Comparison of ENCODE assay signal across 30 mouse cellular contexts in genomic region chr10:76036962-76037361, GRCm38 (mm10).
"Had no signal": no experiment of that assay in that cellular context is flagged by ENCODE, and none has a peak within 500 bp of the region (broad histone marks: within the 10 kb centered on the region; RNA-seq: fewer than 3 reads in every experiment).

No protein-coding gene starts in this region.

- H3K9me3 ChIP-seq: limb, embryonic 12.5 days; limb, embryonic 13.5 days; limb, embryonic 15.5 days; liver, embryonic 13.5 days; liver, embryonic 15.5 days; lung, embryonic 15.5 days; midbrain, embryonic 10.5 days; midbrain, embryonic 12.5 days; midbrain, embryonic 13.5 days; midbrain, embryonic 15.5 days; neural tube, embryonic 12.5 days had no signal

- H3K27ac ChIP-seq: limb, embryonic 12.5 days; limb, embryonic 13.5 days; limb, embryonic 15.5 days; liver, embryonic 13.5 days; liver, embryonic 14.5 days; liver, embryonic 15.5 days; lung, embryonic 15.5 days; macrophage; midbrain, embryonic 10.5 days; midbrain, embryonic 12.5 days; midbrain, embryonic 13.5 days; midbrain, embryonic 15.5 days; neural tube, embryonic 12.5 days; neural tube, embryonic 13.5 days had no signal

- H3K9ac ChIP-seq: limb, embryonic 12.5 days; limb, embryonic 13.5 days; limb, embryonic 15.5 days; liver, embryonic 13.5 days; liver, embryonic 14.5 days; liver, embryonic 15.5 days; liver, postnatal 0 days; lung, embryonic 14.5 days; lung, embryonic 15.5 days; midbrain, embryonic 12.5 days; midbrain, embryonic 13.5 days; midbrain, embryonic 15.5 days; neural tube, embryonic 12.5 days; neural tube, embryonic 13.5 days had no signal

- H3K27me3 ChIP-seq: limb, embryonic 12.5 days; limb, embryonic 13.5 days; limb, embryonic 15.5 days; liver, embryonic 13.5 days; liver, embryonic 15.5 days; lung, embryonic 15.5 days; megakaryocyte, embryonic 14.5 days; midbrain, embryonic 12.5 days; midbrain, embryonic 13.5 days; midbrain, embryonic 15.5 days; neural tube, embryonic 12.5 days; neural tube, embryonic 13.5 days had no signal

- ATAC-seq: liver, postnatal 0 days; lung, postnatal 0 days; midbrain, embryonic 13.5 days; midbrain, embryonic 15.5 days; midbrain, embryonic 16.5 days had no signal

- DNase-seq: left cerebral cortex, postnatal 4 days; liver; liver, embryonic 13.5 days; liver, postnatal 0 days; lung, adult 2 months; lung, embryonic 14.5 days; lung, postnatal 10 days; lung, postnatal 14 days; lung, postnatal 36 days; lung, postnatal 4 days; midbrain, embryonic 14.5 days had no signal

- H3K4me2 ChIP-seq: limb, embryonic 12.5 days; limb, embryonic 13.5 days; limb, embryonic 15.5 days; liver, embryonic 11.5 days; liver, embryonic 13.5 days; liver, embryonic 15.5 days; lung, embryonic 14.5 days; lung, embryonic 15.5 days; midbrain, embryonic 11.5 days; midbrain, embryonic 12.5 days; midbrain, embryonic 13.5 days; midbrain, embryonic 15.5 days; neural tube, embryonic 12.5 days; neural tube, embryonic 13.5 days had no signal

- H3K4me3 ChIP-seq: limb, embryonic 12.5 days; limb, embryonic 13.5 days; limb, embryonic 15.5 days; liver, embryonic 13.5 days; liver, embryonic 15.5 days; lung, embryonic 15.5 days; megakaryocyte, embryonic 14.5 days; midbrain, embryonic 10.5 days; midbrain, embryonic 12.5 days; midbrain, embryonic 13.5 days; midbrain, embryonic 15.5 days; myocyte; neural tube, embryonic 12.5 days; neural tube, embryonic 13.5 days had no signal
